Mouse (Mus musculus) olfactory bulb, adult 2 months (tissue): Measurements from ENCODE around the gene Zcchc17. TPM values are rescaled to one million over a fixed set of nuclear protein-coding genes. Genes with fewer than 3 reads are reported as not detected.

Experiments
- H3K27ac ChIP-seq: fragments of 200-500 bp; 2 replicates; pipeline ENCODE4 v1.5.1; 2012; ENCODE audit warnings: low read depth, low read length; ENCODE audit not compliant: insufficient read depth
- H3K4me1 ChIP-seq: fragments of 200-500 bp; 2 replicates; pipeline ENCODE4 v1.6.1; 2012; ENCODE audit warnings: low read length; ENCODE audit not compliant: control insufficient read depth, insufficient read depth
- H3K4me3 ChIP-seq: fragments of 200-500 bp; 2 replicates; pipeline ENCODE4 v1.5.1; 2012; ENCODE audit warnings: mild to moderate bottlenecking, low read depth, low read length, moderate library complexity; ENCODE audit not compliant: insufficient read depth
- CTCF ChIP-seq: fragments of 200-500 bp; IDR thresholded peaks from 2 replicates; pipeline ENCODE4 v1.5.1; 2012; ENCODE audit warnings: low read depth, mild to moderate bottlenecking, low read length, moderate library complexity; ENCODE audit not compliant: insufficient read depth
- POLR2A ChIP-seq: fragments of 200-500 bp; IDR thresholded peaks from 2 replicates; pipeline ENCODE4 v1.6.1; 2012; ENCODE audit warnings: mild to moderate bottlenecking, low read depth, low read length, moderate library complexity; ENCODE audit not compliant: insufficient read depth
- WGBS: fragments of 180-500 bp; shearing (Covaris S2); methylation state at CpG from one replicate; pipeline ENCODE4 v1.1.7; 2018; 5-methylcytosine and 5-hydroxymethylcytosine counted together
- polyA plus RNA-seq: library from polyadenylated mRNA; stranded (reverse); fragments of >200 nt; gene quantifications from 2 replicates; pipeline ENCODE4 v1.2.4, GENCODE M21; 2012; ENCODE audit warnings: low replicate concordance; ENCODE audit not compliant: missing spikeins, insufficient read depth, insufficient read length

The Zcchc17 gene
- polyA plus RNA-seq, 1 experiment: not detected

- peaks cover 6% of the 10 kb centered on the region for H3K4me1 ChIP-seq
- H3K27ac ChIP-seq: no peak overlapping the region
- H3K4me3 ChIP-seq: no peak overlapping the region
- WGBS: 90% methylated on average over 10 of the region's 10 CpGs
- TF ChIP-seq POLR2A (no peak), CTCF (no peak)
These were observed 91.0 kb downstream of the Zcchc17 start for GRCm38 (mm10) chr4:130268736-130269135.

GRCm38 (mm10) chr4:130267069-130267468, 92.7 kb downstream of the Zcchc17 start:
- H3K27ac ChIP-seq: no peak overlapping the region
- TF ChIP-seq CTCF (no peak), POLR2A (no peak)
- no peak overlapping the region for H3K4me3 ChIP-seq
- 88% methylated on average over 7 of the region's 7 CpGs for WGBS
- peaks cover 3% of the 10 kb centered on the region; the same call in 1 of the 2 replicates for H3K4me1 ChIP-seq

- Histone ChIP-seq H3K4me1 (peaks cover 3% of the 10 kb centered on the region; the same call in 1 of the 2 replicates), H3K4me3 (no peak overlapping the region), H3K27ac (no peak overlapping the region)
- 78% methylated on average over 9 of the region's 9 CpGs for WGBS
- TF ChIP-seq CTCF (no peak), POLR2A (no peak)
These were observed 93.1 kb downstream of the Zcchc17 start for GRCm38 (mm10) chr4:130266601-130267000.

Other genes starting within 250 kb of the Zcchc17 start
- gene Hcrtr1, start 220.6 kb downstream of the Zcchc17 start, polyA plus RNA-seq: not detected in 2 replicates
- not detected in 2 replicates for gene Tinagl1, start 184.8 kb downstream of the Zcchc17 start, polyA plus RNA-seq
- gene Gm853, start 137.5 kb downstream of the Zcchc17 start, polyA plus RNA-seq: not detected in 2 replicates
- not detected in 2 replicates for gene Serinc2, start 80.7 kb downstream of the Zcchc17 start, polyA plus RNA-seq
- gene Fabp3, start 51.3 kb downstream of the Zcchc17 start, polyA plus RNA-seq: not detected in 2 replicates
- not detected in 2 replicates for gene Gm10570, start 51.3 kb downstream of the Zcchc17 start, polyA plus RNA-seq
- gene Snrnp40, start 189 bp upstream of the Zcchc17 start, polyA plus RNA-seq: not detected in 2 replicates
- not detected in 2 replicates for gene Nkain1, start 214.2 kb upstream of the Zcchc17 start, polyA plus RNA-seq